Mouse (Mus musculus) kidney, postnatal 0 days (tissue): ENCODE results near the gene Kmt2b. TPM values are rescaled to one million over a fixed set of nuclear protein-coding genes. Genes with fewer than 3 reads are reported as not detected.
A peak's percentile ranks its signal among the peaks of the same experiment; 100 is the strongest.

Experiments used
- ATAC-seq: fragments of 200-750 bp; cut with Nextera tagmentation; replicated peaks from 2 replicates; pipeline ENCODE4 v1.8.0; 2017; ENCODE audit warnings: low read depth, moderate number of reproducible peaks, moderate TSS enrichment, moderate library complexity; ENCODE audit not compliant: low FRiP score
- DNase-seq: peaks from one replicate; pipeline ENCODE4 v3.0.0-alpha.2; 2016; ENCODE audit warnings: low spot score
- H3K27ac ChIP-seq: fragments of 300-500 bp; sonication (generic); 2 replicates; pipeline ENCODE4 v1.5.1; 2014; ENCODE audit warnings: mild to moderate bottlenecking
- H3K27me3 ChIP-seq: fragments of 300-500 bp; sonication (generic); 2 replicates; pipeline ENCODE4 v1.6.1; 2014; ENCODE audit warnings: low read length, mixed read lengths; ENCODE audit not compliant: insufficient read depth
- H3K36me3 ChIP-seq: fragments of 300-500 bp; sonication (generic); 2 replicates; pipeline ENCODE4 v1.6.1; 2014; ENCODE audit warnings: low read length, mixed read lengths; ENCODE audit not compliant: insufficient read depth
- H3K4me1 ChIP-seq: fragments of 300-500 bp; sonication (generic); replicated peaks from 2 replicates; pipeline ENCODE4 v1.6.1; 2014; ENCODE audit warnings: antibody characterized with exemption, low read length, mixed read lengths; ENCODE audit not compliant: insufficient read depth
- H3K4me2 ChIP-seq: fragments of 300-500 bp; sonication (generic); 2 replicates; pipeline ENCODE4 v1.6.1; 2014; ENCODE audit warnings: mild to moderate bottlenecking, low read length, moderate library complexity, mixed read lengths
- H3K4me3 ChIP-seq: fragments of 300-500 bp; sonication (generic); replicated peaks from 2 replicates; pipeline ENCODE4 v1.5.1; 2014; ENCODE audit warnings: low read depth, low read length
- H3K9ac ChIP-seq: fragments of 300-500 bp; sonication (generic); 2 replicates; pipeline ENCODE4 v1.6.1; 2014; ENCODE audit warnings: low read depth, low read length
- H3K9me3 ChIP-seq: fragments of 300-500 bp; sonication (generic); replicated peaks from 2 replicates; pipeline ENCODE4 v1.6.1; 2016; ENCODE audit warnings: low read length, inconsistent platforms, mixed read lengths
- CTCF ChIP-seq: IDR thresholded peaks from 2 replicates; pipeline ENCODE4 v1.5.1; 2016; ENCODE audit warnings: antibody characterized with exemption, low read depth, mild to moderate bottlenecking, moderate library complexity
- WGBS: fragments of 180-500 bp; shearing (Covaris S2); extraction: QIAGEN DNeasy Blood & Tissue Kit; methylation state at CpG from one replicate; pipeline ENCODE4 v1.1.7; 2014; 5-methylcytosine and 5-hydroxymethylcytosine counted together
- polyA plus RNA-seq: library from polyadenylated mRNA; unstranded; fragments of >200 nt; fragmentation: Nextera tagmentation; extraction: Ambion mirVana; gene quantifications from 2 replicates; pipeline ENCODE4 v1.2.1, GENCODE M21; 2015

The Kmt2b gene
- polyA plus RNA-seq, 1 experiment from 2014 or later = 4.9 TPM

DNA sequence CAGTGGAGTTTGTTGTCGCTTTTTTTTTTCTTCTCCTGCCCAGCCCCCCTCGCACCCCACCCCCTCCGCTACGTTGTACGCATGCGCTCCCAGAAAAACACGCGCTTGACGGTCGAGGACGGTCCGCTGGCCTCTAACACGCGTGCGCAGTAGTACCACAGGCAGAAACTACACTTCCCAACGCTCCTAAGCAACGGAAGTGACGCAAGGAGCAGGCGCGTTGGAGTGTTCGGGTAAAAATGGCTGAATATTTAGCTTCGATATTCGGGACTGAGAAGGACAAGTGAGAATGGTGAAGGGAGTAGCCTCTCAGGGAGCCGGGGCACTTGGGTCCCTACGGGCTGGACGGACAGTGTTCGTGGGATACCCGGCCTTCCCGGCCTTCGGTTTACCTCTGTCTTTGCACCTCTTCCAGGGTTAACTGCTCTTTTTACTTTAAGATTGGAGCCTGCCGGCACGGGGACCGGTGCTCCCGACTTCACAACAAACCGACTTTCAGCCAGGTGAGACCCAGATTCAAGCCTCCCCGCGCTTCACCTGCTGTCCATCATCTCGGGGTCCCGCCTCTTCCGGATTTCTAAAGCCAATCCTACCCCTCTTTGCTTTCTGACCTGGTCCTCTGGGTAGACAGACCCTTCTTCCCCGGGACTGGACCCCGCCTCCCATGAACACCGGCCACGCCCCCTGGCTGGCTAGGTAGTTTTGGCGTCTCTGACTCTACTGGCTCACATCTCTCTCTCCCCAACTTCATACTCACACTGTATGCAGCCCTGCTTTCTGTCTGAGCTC, 25.2 kb downstream of the Kmt2b start, which contains the start of the genes U2af1l4, Gm49396 and Psenen:
Gene U2af1l4, plus strand, starts transcription at position 185 of the 789 bp plus-strand sequence.
Gene Gm49396, plus strand, starts transcription at position 228 of the 789 bp plus-strand sequence.
Gene Psenen, minus strand, starts transcription at position 511 of the 789 bp plus-strand sequence.
- whole genome bisulfite sequencing = under 1% methylated on average over 43 of the region's 45 CpGs
- Histone ChIP-seq H3K9ac (peak within 1 kb of the TSS; percentile 86), H3K27me3 (no peaks in the 10 kb centered on the region), H3K4me1 (peaks cover 8% of the 10 kb centered on the region), H3K27ac (peak within 1 kb of the TSS; percentile 97), H3K4me3 (peak within 1 kb of the TSS; percentile 86), H3K9me3 (no peaks in the 10 kb centered on the region), H3K4me2 (peak within 1 kb of the TSS; percentile 82), H3K36me3 (peaks cover 13% of the 10 kb centered on the region)
- peak; percentile 86 for ATAC-seq
- TF ChIP-seq CTCF = peak; percentile 36
- DNase-seq = peak; percentile 100

GRCm38 (mm10) chr7:30562526-30563116, 25.9 kb downstream of the Kmt2b start:
- DNase-seq (peak; percentile 21), ATAC-seq (no peak)
- 1% methylated on average over 27 of the region's 27 CpGs for WGBS

GRCm38 (mm10) chr7:30560296-30560695, 28.2 kb downstream of the Kmt2b start:
- ATAC-seq = no peak
- Histone ChIP-seq H3K4me1 (peaks cover 9% of the 10 kb centered on the region), H3K4me3 (no peak overlapping the region), H3K27ac (no peak overlapping the region), H3K9me3 (no peaks in the 10 kb centered on the region), H3K4me2 (peak overlapping the region; percentile 90), H3K27me3 (no peaks in the 10 kb centered on the region), H3K36me3 (peaks cover 23% of the 10 kb centered on the region; the same call in 1 of the 2 replicates), H3K9ac (no peak overlapping the region)
- no peak for TF ChIP-seq CTCF
- no peak for DNase-seq
- 71% methylated on average over 2 of the region's 2 CpGs for WGBS

More at GRCm38 (mm10) chr7:30562526-30563116, 25.9 kb downstream of the Kmt2b start:
- Histone ChIP-seq H3K27me3 (no peaks in the 10 kb centered on the region), H3K9me3 (no peaks in the 10 kb centered on the region), H3K36me3 (peaks cover 10% of the 10 kb centered on the region; the same call in 1 of the 2 replicates), H3K4me2 (peak overlapping the region; percentile 82), H3K4me1 (peaks cover 9% of the 10 kb centered on the region), H3K27ac (peak overlapping the region; percentile 97), H3K9ac (peak overlapping the region; percentile 65), H3K4me3 (peak overlapping the region; percentile 86)
- TF ChIP-seq CTCF = no peak

DNA sequence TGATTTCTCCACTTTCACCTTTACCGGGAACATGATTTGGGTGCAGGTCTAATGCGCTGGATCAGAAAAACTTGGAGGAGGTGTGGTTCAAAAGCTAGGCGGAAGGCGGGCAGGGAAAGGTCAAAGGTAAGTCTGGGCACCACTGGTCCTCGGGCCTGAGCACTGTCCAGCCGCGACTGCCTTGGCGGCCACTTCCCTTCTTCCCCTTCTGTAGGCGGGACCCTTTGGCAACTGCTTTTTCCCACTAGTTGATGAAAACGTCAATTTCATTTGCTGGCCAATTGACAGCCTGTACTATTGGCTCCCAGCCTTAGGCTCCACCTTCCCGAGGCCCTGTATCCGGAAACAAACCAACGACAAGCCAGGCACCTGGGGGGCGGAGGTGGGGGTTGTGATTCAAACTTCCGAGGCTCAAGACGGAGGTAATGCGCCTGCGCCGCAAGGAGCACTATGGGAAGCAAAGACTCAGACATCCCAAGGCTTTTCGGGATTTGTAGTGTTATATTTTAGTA, 29.0 kb downstream of the Kmt2b start, which contains the start of gene Lin37:
Gene Lin37, minus strand, starts transcription at position 396 of the 512 bp plus-strand sequence.
- peak within 1 kb of the TSS; percentile 54; the same call in 1 of the 2 replicates for H3K27ac ChIP-seq
- ATAC-seq (peak; percentile 85), DNase-seq (peak; percentile 99)
- peak within 1 kb of the TSS; percentile 42 for H3K4me3 ChIP-seq
- H3K4me2 ChIP-seq = peak within 1 kb of the TSS; percentile 90
- H3K9ac ChIP-seq = peak within 1 kb of the TSS; percentile 63
- H3K27me3 ChIP-seq = no peaks in the 10 kb centered on the region
- H3K9me3 ChIP-seq = no peaks in the 10 kb centered on the region
- H3K4me1 ChIP-seq = peaks cover 9% of the 10 kb centered on the region
- TF ChIP-seq CTCF = no peak
- H3K36me3 ChIP-seq = peaks cover 21% of the 10 kb centered on the region; the same call in 1 of the 2 replicates
- 0% methylated on average over 20 of the region's 20 CpGs for WGBS

- 12% methylated on average over 12 of the region's 12 CpGs for WGBS
- ATAC-seq (no peak), DNase-seq (no peak)
- Histone ChIP-seq H3K9me3 (no peaks in the 10 kb centered on the region), H3K9ac (peak overlapping the region; percentile 63), H3K4me1 (peaks cover 9% of the 10 kb centered on the region), H3K4me3 (peak overlapping the region; percentile 42), H3K27me3 (no peaks in the 10 kb centered on the region), H3K27ac (peak overlapping the region; percentile 54; the same call in 1 of the 2 replicates), H3K36me3 (peaks cover 21% of the 10 kb centered on the region; the same call in 1 of the 2 replicates), H3K4me2 (peak overlapping the region; percentile 90)
- no peak for TF ChIP-seq CTCF
These were observed 29.7 kb downstream of the Kmt2b start for GRCm38 (mm10) chr7:30558656-30559442.
